Mouse (Mus musculus) cerebellum, adult 11 months (tissue): ENCODE measurements around the gene Gm13691.
"Not testable (repeated sequence)": the region's sequence is repeated elsewhere in the genome, so short reads cannot be mapped to it uniquely, and the experiment has no call there.

ENCODE experiments used
- DNase-seq: peaks from one replicate; pipeline ENCODE4 v3.0.0; 2022

The Gm13691 gene

GRCm38 (mm10) chr2:84037304-84037703 lies 47.0 kb downstream of the Gm13691 start:
- no peak for DNase-seq

GRCm38 (mm10) chr2:84037943-84038342 lies 47.6 kb downstream of the Gm13691 start:
- DNase-seq, result not testable (repeated sequence)

DNA sequence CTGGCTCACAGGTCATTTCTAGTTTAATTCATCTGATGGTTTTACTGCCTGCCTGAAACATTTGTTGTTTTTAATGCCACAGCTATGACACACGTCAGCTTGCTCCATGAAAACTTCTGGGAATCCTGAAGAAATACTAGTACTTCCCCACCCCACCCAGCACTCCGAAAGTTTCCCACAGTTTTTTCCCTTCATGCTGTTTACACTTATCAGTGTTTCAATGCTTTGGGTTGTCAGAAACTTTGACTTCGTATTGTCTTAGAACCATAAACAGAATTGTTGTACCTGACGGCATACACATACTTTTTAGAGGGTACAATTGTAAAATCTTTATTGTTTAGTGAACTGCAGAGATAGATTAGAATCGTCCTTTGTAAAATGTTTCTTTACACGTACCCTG lies 48.9 kb downstream of the Gm13691 start:
- no peak for DNase-seq
